Comparison of ENCODE assay signal across 10 mouse cellular contexts in genomic region chr17:25127079-25127478, GRCm38 (mm10). TPM values are rescaled to one million over a fixed set of nuclear protein-coding genes. Genes with fewer than 3 reads are reported as not detected.
DNase-seq lines count a peak whose midpoint lies in the region; ATAC-seq and TF ChIP-seq lines count a peak whose summit lies in the region.
"Had no signal": no experiment of that assay in that cellular context is flagged by ENCODE, and none has a peak within 500 bp of the region (broad histone marks: within the 10 kb centered on the region; RNA-seq: fewer than 3 reads in every experiment).

No protein-coding gene starts in this region.

- TF ChIP-seq CTCF in layer of hippocampus, adult 2 months (conservative IDR thresholded peaks at IDR 0.05), result no peak

- H3K27me3 ChIP-seq in heart, embryonic 16.5 days (ENCODE audit: control insufficient read depth, insufficient read depth, low read length), result 0 out of 2 replicates have a peak, but pooled peaks cover 2% of the 10 kb centered on the region

- WGBS in heart, embryonic 16.5 days, result 17% methylated on average over 8 of the region's 8 CpGs

- no peaks in the 10 kb centered on the region for H3K9me3 ChIP-seq in heart, embryonic 16.5 days (replicated peaks; ENCODE audit: control insufficient read depth, low read length)

- H3K4me3 ChIP-seq in heart, embryonic 16.5 days (ENCODE audit: low read length), result no peak overlapping the region
- no peak overlapping the region for H3K4me3 ChIP-seq in layer of hippocampus, adult 2 months

- peak; percentile 51 for DNase-seq in layer of hippocampus, adult 11-12 months (ENCODE audit: low spot score)
- DNase-seq in layer of hippocampus, postnatal 25 days (ENCODE audit: extremely low spot score in 1 of 2, low spot score in 1 of 2), result no peak
- DNase-seq in adrenal gland, adult 2 months, result peak; percentile 69
- peak; percentile 34 for DNase-seq in skeletal muscle tissue, adult 2 months (ENCODE audit: low read depth, low spot score)
- DNase-seq in layer of hippocampus, adult 2 months (ENCODE audit: low spot score in 2 of 2), result no peak
- no peak for DNase-seq in lung, postnatal 36 days
- DNase-seq: gastrocnemius, postnatal 14 days had no signal

- H3K4me1 ChIP-seq in heart, embryonic 16.5 days (ENCODE audit: control insufficient read depth, insufficient read depth, low read length), result 0 out of 2 replicates have a peak, but pooled peaks cover 7% of the 10 kb centered on the region

- peak; percentile 52; the same call in 1 of the 2 replicates for ATAC-seq in heart, embryonic 16.5 days (replicated peaks; ENCODE audit: extremely low read depth, insufficient read depth, low FRiP score)
- no peak for ATAC-seq in inflammation-experienced regulatory T-cells, adult 6 months

- no peak overlapping the region for H3K27ac ChIP-seq in heart, embryonic 16.5 days (ENCODE audit: low read length)
- H3K27ac ChIP-seq in layer of hippocampus, adult 2 months, result no peak overlapping the region

- peak overlapping the region; percentile 43; the same call in 1 of the 2 replicates for H3K9ac ChIP-seq in heart, embryonic 16.5 days (ENCODE audit: low read length)

- H3K36me3 ChIP-seq in heart, embryonic 16.5 days (ENCODE audit: control insufficient read depth, insufficient read depth), result no peaks in the 10 kb centered on the region

- H3K4me2 ChIP-seq in heart, embryonic 16.5 days (ENCODE audit: low read depth, low read length), result peak overlapping the region; percentile 15; the same call in 1 of the 2 replicates

RNA-seq across cellular contexts. Expression of gene Clcn7, which starts 6.1 kb away (rescaled TPM):
- 10 to 100 TPM; 49.6 to 54.2 TPM for total RNA-seq in layer of hippocampus, postnatal 25 days (2021)
- total RNA-seq in adrenal gland, adult 2 months (2021), result 10 to 100 TPM; 38.3 to 48.6 TPM
- 33.9 and 37.4 TPM in 2 replicates for polyA plus RNA-seq in adrenal gland, adult 2 months (2012; rRNA removed)
- 16.1 and 19.2 TPM in 2 replicates for polyA plus RNA-seq in heart, embryonic 16.5 days (2015; fragmentation: Nextera tagmentation; extraction: Ambion mirVana)
- 10 to 100 TPM; 16.6 to 27.4 (median 20.6) TPM for polyA plus RNA-seq in inflammation-experienced regulatory T-cells, adult 6 months (2017; shearing (Covaris generic))
- 10 to 100 TPM; 53.5 to 55.7 TPM for total RNA-seq in layer of hippocampus, adult 2 months (2021)

RNA-seq across cellular contexts. Expression of gene Ptx4, which starts 6.5 kb away (rescaled TPM):
- total RNA-seq in layer of hippocampus, postnatal 25 days (2021), result 1 to 10 TPM; 2.5 to 2.9 TPM
- total RNA-seq in adrenal gland, adult 2 months (2021), result not detected
- not detected in 2 replicates for polyA plus RNA-seq in adrenal gland, adult 2 months (2012; rRNA removed)
- polyA plus RNA-seq in heart, embryonic 16.5 days (2015; fragmentation: Nextera tagmentation; extraction: Ambion mirVana), result 0.20 and 0.24 TPM in 2 replicates
- not detected for polyA plus RNA-seq in inflammation-experienced regulatory T-cells, adult 6 months (2017; shearing (Covaris generic))
- 1 to 10 TPM; 2.6 to 2.8 TPM for total RNA-seq in layer of hippocampus, adult 2 months (2021)

RNA-seq across cellular contexts. Expression of gene Telo2, which starts 11.3 kb away (rescaled TPM):
- total RNA-seq in layer of hippocampus, postnatal 25 days (2021), result 10 to 100 TPM; 29.3 to 43.2 TPM
- 10 to 100 TPM; 16.4 to 24.5 TPM for total RNA-seq in adrenal gland, adult 2 months (2021)
- 15.5 and 15.7 TPM in 2 replicates for polyA plus RNA-seq in adrenal gland, adult 2 months (2012; rRNA removed)
- 31.3 and 31.7 TPM in 2 replicates for polyA plus RNA-seq in heart, embryonic 16.5 days (2015; fragmentation: Nextera tagmentation; extraction: Ambion mirVana)
- polyA plus RNA-seq in inflammation-experienced regulatory T-cells, adult 6 months (2017; shearing (Covaris generic)), result 10 to 100 TPM; 13.5 to 33.6 (median 17.7) TPM
- total RNA-seq in layer of hippocampus, adult 2 months (2021), result 10 to 100 TPM; 36.9 to 42.8 TPM

RNA-seq across cellular contexts. Expression of gene Ccdc154, which starts 35.2 kb away (rescaled TPM):
- total RNA-seq in layer of hippocampus, postnatal 25 days (2021), result not detected
- under 1 TPM in 1 of 2 experiments, not detected in 1; 0.12 TPM for total RNA-seq in adrenal gland, adult 2 months (2021)
- 0.03 and 0.07 TPM in 2 replicates for polyA plus RNA-seq in adrenal gland, adult 2 months (2012; rRNA removed)
- polyA plus RNA-seq in heart, embryonic 16.5 days (2015; fragmentation: Nextera tagmentation; extraction: Ambion mirVana), result not detected in 2 replicates
- polyA plus RNA-seq in inflammation-experienced regulatory T-cells, adult 6 months (2017; shearing (Covaris generic)), result not detected
- under 1 TPM in 1 of 2 experiments, not detected in 1; 0.28 TPM for total RNA-seq in layer of hippocampus, adult 2 months (2021)
- total RNA-seq: gastrocnemius, postnatal 14 days had no signal
- polyA plus RNA-seq: limb, embryonic 11.5 days had no signal

RNA-seq across cellular contexts. Expression of gene Tmem204, which starts 43.7 kb away (rescaled TPM):
- total RNA-seq in layer of hippocampus, postnatal 25 days (2021), result 1 to 10 TPM; 8.0 to 8.4 TPM
- total RNA-seq in adrenal gland, adult 2 months (2021), result 10 to 100 TPM; 32.2 to 44.8 TPM
- polyA plus RNA-seq in adrenal gland, adult 2 months (2012; rRNA removed), result 59.2 and 64.1 TPM in 2 replicates
- polyA plus RNA-seq in heart, embryonic 16.5 days (2015; fragmentation: Nextera tagmentation; extraction: Ambion mirVana), result 26.7 and 36.1 TPM in 2 replicates
- under 1 TPM in 2 of 3 experiments, not detected in 1; 0.47 to 0.66 TPM for polyA plus RNA-seq in inflammation-experienced regulatory T-cells, adult 6 months (2017; shearing (Covaris generic))
- 1 to 10 TPM; 8.2 to 8.8 TPM for total RNA-seq in layer of hippocampus, adult 2 months (2021)

Comparison
In these comparisons a context has a peak if more than half of its experiments do, and no peak if none do; other contexts are left out.
1. DNase-seq: peak in layer of hippocampus, adult 11-12 months (single experiment), adrenal gland, adult 2 months (single experiment) and skeletal muscle tissue, adult 2 months (single experiment); none in layer of hippocampus, postnatal 25 days (0 of 2), layer of hippocampus, adult 2 months (0 of 2) and lung, postnatal 36 days (single experiment).